Mouse (Mus musculus): ENCODE measurements around the gene Tnfaip8l1.
A peak's percentile ranks its signal among the peaks of the same experiment; 100 is the strongest.

Tnfaip8l1 gene

DNA sequence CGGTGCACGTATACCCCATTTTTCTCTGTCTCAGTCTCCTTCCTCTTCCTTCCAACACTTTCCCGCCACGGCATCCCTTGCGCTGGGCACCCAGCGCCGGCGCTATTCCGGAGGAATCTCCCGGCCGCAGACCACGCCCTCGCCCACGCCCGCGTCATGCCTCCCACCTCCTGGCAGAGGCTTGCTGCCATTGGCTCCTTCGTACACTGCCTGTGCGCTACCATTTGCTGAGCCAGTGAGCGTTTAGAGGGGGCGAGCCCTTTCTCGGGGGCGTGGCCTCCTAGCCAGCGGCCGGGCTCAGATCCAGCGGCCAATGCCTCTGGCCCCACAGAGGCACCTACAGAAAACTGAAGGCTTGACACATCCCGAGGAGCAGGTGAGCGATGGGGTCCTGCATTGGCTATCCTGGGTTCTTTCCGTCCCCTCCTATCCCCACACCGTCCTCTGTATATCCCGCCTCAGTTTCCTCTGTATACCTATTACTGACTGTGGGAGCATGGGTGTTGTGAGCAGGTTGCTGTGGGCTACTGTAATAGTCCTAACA lies at the start of gene Tnfaip8l1:
Gene Tnfaip8l1, plus strand, starts transcription at position 247 of the 544 bp plus-strand sequence.
- peak; percentile 96 for DNase-seq (ENCODE audit: low read depth)

DNA sequence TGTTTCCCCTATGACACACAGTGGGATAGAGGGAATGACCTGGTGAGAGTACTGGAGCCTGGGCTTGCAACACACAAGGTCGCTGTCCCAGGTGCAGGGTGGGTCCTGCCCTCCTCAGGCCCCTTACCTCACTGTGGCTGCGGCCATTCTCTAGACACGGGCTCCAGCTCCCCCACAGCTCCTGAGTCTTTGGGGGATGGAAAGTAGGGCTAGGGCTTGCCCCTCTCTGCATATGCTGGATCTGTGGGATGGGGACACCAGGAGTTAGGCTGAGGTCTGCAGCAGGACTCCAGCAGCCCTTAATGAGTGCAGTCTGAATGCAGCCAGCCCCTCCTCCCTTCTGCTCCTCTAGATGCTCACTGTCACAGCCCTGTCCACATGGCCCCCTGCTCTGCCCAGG lies 49.5 kb upstream of the Tnfaip8l1 start:
- no peak for DNase-seq (ENCODE audit: low read depth)

DNA sequence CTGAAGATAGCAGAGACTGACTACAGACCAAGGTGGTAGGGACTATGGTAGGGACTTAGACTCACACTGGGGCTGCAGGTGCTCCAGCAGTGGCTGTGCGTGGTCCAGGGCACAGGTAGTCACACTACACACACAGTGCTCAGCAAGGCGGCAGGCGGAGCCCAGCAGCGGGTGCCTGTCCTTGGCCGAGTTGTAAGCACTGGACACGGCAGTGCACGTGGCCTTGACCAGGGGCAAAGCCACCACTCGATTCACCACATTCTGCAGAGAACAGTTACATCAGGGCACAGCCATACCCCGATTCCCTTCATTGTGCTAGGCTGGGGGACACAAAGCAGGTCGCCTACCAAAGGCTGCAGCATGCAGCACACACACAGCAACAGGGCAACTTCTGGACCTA lies 46.1 kb upstream of the Tnfaip8l1 start:
- no peak for DNase-seq (ENCODE audit: low read depth)

DNA sequence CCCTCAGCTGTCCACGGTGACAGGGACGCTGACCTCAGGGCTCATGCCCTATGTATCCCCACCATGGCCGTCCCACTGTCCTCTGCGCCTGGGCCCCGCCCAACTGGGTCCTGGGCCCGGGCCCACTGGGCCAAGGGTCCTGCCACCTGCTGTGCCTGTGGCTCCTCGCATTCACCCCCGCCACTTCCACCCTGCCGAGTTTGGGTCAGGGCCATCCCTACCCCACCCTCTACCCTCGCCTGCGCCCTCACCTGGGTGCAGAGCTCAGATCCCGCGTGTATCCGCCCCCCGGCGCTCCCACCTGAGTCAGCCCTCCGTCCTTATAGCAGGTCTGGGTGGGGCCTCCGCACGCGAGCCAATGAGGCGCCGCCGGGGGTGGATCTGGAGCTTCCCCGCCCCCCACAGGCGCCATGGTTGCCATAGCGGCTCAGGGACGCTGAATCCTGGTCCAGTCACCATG lies 45.0 kb upstream of the Tnfaip8l1 start, which contains the start of gene Plin5:
Gene Plin5, minus strand, starts transcription at position 346 of the 460 bp plus-strand sequence.
- peak; percentile 44 for DNase-seq (ENCODE audit: low read depth)

- no peak for DNase-seq (ENCODE audit: low read depth)
Observed at GRCm38 (mm10) chr17:56119431-56119830, 42.8 kb upstream of the Tnfaip8l1 start.

DNA sequence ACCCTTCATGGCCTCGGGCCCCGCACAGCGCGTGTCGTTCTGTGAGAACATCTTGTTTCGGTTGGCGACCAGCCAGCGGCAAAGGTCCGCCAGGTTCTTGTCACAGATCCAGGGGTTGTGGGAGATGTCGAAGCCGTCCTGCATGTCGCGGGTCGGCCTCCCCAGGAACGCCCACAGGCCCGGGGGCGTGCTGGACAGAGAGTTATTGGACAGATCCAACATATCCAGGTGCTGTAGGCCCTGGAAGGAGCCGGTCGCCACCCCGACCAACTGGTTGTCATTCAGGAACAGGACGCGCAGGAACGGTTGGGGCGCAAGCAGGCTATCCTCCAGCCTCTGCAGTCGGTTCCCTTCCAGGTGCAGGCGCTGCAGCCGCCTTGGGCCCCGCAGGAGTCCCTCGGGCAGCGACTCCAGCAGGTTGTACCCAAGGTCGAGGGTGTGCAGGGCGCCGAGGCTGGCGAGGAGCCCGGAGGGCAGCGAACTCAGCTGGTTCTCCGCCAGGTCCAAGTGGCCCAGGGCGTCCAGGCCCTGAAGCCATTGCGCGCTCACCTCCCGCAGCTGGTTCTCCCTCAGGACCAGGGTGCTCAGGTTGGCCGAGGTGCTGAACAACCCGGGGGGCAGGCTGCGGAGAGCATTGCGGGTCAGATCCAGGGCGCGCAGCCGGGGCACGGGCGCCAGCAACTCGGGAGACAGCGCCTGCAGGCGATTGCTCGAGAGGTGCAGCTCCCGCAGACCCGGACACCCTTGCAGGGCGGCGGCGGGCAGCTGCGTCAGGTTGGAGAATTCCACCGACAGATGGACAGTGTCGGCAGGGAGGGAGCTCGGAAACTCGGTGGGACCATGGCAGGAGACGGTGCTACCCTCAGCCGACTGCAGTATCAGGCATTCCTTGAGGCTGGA lies 42.0 kb upstream of the Tnfaip8l1 start:
- DNase-seq (ENCODE audit: low read depth), result no peak

- no peak for DNase-seq (ENCODE audit: low read depth)
Observed at GRCm38 (mm10) chr17:56121826-56122225, 40.5 kb upstream of the Tnfaip8l1 start, which contains the start of gene Lrg1. Gene Lrg1 (minus strand): TSS chr17:56122001.

DNA sequence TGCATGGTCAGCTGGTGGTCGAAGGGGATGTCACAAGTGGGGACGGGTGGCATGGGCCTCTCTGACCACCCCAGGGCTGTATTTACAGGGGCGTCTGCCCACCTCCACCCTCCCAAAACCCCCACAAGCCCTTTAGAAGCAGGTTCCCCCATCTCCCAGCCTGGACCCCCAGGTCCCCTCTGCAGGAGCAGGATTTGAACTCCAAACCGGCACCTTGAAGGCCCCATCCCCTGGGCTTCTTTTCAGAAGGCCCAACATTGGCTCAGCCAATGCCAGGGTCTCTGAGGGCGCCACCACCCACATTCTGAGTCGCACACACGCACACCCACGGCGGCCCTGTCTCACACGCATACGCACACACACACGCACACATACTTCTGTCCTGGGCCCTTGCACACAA lies 39.1 kb upstream of the Tnfaip8l1 start:
- no peak for DNase-seq (ENCODE audit: low read depth)

DNA sequence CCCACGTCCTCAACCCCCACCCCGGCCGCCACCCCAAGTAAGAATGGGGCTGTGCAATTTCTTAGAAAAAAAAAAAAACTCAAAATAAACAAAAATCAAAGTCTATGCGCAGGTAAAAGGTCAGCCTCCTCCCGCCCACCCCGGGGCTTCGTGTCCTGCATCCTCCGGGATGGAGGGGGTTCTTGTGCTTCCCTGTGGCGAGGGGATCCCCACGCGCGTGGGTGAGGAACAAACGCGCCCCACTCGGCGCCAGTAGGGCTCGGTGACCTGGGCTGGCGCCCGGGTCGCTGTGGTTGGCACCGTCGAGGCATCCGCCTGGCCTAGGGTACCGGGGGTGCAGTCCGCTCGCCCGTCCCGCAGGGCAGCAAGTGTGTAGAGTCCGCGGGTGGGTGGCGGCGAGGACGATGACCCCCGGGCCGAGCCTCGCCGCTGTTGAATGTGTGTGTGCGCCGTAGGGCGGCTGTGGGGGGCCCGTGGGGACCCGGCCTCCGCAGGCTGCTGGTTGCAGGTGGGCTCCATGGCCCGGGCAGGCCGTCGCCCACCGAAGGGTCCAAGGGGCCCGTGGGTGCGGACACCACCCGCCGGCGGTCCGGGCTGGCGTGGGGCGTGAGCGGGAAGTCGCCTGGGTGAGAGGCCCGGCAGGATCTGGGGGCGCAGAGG lies 38.5 kb upstream of the Tnfaip8l1 start:
- DNase-seq (ENCODE audit: low read depth), result no peak

DNA sequence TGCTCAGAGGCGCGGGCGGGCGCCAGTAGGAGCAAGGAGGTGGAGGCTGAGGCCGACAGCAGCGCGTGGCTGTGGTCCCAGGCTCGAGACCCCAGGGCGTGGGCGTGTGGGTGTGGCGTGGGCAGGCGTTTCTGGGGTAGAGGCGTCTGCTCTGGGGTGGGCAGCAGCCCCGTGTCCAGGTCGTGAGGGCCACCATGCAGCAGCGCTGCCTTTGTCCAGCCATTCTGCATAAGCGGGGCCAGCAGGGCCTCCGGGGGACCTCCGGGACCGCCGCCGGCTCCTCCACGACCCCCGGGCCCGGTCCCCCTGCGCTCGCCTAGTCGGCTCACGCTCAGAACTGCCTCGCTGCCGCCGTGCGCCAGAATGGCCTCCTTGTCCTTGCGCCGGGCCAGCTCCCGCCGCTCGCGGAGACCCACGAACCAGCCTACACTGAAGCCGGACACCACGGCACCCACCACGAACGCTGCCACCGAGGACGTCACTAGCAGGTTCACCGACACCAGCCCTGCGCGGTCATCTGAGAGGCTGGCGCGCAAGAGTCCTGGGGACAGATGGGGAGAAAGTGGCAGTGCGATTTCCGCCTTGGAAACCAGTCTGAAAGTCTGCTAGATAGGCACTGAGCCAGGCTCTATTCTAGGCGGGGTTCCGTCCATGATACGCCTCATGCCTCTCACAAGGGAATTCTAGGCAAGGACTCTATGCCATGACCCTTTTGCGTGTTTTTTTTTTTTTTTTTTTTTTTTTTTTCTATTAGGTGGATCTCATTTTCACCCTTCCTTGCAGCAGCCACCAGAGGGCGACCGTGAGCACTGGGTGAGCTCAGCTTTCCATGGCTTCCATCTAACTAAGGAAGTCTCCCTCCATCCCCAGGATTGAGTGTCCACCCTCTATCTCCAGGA lies 37.7 kb upstream of the Tnfaip8l1 start:
- peak; percentile 83 for DNase-seq (ENCODE audit: low read depth)

- no peak for DNase-seq (ENCODE audit: low read depth)
Observed at GRCm38 (mm10) chr17:56125276-56125630, 37.0 kb upstream of the Tnfaip8l1 start.

DNA sequence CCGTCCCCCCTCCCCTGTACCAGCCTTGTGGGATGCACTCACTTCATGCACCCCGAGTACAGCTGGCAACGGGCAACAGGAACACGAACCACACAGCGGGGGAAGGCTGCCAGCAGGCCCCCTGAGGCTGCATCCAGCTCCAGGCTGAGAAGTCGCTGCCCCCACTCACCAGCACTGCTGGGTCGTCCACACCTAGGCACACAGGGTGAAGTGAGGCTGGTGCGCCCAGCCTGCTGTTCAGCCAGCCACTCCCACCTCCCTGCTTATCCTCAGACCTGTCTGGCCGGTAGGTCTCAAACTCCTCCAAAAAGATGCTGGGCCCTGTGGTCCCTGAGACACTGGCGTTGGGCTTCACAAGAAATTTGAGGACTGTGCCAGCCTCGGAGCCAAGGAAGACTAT lies 36.1 kb upstream of the Tnfaip8l1 start:
- DNase-seq (ENCODE audit: low read depth), result no peak

DNA sequence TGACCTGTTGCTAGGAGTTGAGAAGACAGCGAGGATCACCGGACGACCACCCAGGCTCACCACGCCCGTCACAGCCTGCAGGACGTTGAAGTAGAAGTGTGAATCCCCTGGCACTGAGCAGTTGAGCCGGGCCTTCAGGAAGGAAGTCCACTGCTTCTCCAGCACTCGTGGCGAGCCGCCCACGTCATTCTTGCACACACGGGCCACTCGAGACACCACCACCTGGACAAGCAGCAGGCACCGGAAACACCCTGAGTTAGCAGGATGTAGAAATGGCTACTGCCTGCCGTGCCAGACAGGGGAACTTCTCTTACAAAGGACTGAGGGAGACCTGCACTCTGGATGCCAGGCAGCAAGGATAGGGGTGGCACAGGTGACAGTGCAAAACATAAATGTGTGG lies 34.0 kb upstream of the Tnfaip8l1 start:
- no peak for DNase-seq (ENCODE audit: low read depth)

DNA sequence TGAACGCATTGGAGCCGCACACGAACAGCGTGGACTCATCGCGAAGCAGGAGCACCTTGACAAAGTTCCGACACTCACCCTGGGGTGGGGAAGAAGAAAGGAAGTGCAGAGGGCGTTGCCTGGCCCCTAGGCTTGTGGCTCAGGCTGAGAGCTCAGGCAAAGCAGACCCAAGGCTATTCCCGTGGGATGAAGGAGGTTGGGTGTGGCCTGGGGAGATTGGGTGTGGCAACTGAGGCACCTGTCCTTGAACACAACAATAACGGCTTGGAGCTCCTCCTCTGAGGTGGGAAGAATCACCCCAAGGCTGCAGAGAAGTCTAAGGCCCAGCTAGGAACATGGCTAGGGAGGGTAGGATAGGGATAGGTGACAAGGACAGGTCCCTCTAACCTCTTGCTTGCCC lies 31.1 kb upstream of the Tnfaip8l1 start:
- no peak for DNase-seq (ENCODE audit: low read depth)

GRCm38 (mm10) chr17:56131814-56132213 lies 30.5 kb upstream of the Tnfaip8l1 start:
- peak; percentile 87 for DNase-seq (ENCODE audit: low read depth)

DNA sequence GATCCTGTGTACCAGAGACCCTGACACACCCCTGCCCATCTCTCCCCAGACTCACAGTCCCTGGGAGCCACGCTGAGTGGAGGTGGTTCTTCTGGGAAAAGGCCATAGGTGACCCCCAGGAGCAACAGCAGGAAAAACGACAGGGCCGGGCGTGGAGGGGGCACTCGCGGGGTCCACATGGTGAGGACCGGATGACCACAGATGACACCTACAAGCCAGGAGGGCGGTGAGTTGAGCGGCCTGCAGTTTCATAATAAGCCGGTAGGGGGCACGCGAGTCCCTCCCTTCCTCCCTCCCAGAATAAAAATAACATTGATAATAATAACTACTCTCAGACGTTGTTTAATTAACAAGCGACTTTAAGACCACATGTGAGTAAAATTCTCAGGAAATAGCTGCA lies 29.6 kb upstream of the Tnfaip8l1 start:
- DNase-seq (ENCODE audit: low read depth), result peak; percentile 88

DNA sequence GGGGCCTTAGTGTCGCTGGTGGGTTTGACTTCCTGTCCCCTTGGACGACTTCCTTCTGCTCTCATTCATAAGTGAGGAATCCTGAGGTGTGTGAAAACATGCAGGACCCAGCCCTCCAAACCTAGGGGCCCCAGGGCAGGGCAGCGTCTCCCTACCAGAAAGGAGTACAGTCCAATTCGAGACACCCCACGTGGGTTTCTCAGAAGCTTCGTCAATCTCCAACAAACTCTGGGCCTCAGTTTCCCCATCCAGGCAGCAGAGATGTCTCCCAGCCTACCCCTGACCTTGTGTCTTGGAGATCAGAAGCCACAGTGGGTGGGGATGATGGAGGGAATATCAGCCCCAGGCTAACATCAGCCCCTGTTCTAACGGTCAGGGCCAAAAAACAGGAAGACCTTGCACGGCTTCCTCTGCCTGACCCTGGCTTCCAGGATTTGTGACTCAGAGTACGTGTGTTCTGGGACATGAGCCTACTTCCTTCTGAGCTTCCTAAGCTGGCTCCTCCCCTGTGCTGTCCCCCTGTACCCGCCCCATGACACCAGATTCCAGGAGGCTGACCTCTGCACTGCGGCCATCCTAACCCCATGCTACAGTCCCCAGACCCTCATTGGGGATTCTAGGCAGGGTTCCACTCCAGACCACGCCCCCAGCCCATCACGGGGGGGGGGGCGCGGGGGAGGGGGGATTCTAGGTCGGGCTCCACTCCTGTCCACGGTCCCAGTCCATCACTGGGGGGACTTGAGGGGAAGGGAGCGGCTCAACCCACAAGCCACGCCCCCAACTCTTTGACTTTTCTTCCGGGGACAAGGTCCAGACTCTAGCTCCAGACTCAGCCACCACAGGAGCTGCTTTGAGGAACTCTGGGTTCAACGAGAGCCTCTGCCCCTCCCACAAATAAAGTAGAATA lies 28.6 kb upstream of the Tnfaip8l1 start:
- DNase-seq (ENCODE audit: low read depth), result peak; percentile 75

DNA sequence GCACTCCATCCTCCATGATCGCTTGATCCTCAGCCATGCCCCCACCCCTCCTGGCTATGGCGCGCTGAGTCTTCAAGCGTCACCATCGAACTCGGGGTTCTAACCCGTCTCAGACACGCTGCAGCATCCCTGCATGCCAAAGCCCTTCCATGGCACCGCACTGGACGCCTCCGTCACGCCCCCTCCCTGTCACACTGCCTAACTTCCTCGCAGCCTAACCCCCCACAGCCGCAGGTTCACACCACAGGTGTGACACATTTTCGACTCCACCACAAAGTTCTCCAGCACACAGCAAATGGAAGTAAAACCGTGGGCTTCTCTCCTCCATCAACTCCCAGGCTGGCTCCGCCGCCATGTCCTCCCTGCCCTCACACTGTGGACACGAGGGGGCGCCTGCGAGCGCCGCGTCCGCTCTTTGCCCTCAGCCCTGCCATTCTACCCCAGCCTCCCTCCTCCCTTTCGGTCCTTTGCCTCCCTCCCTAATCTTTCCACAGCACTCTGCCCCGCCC lies 27.8 kb upstream of the Tnfaip8l1 start:
- DNase-seq (ENCODE audit: low read depth), result peak; percentile 86

GRCm38 (mm10) chr17:56136558-56136957 lies 25.7 kb upstream of the Tnfaip8l1 start:
- DNase-seq (ENCODE audit: low read depth), result no peak

GRCm38 (mm10) chr17:56137839-56138613 lies 24.3 kb upstream of the Tnfaip8l1 start:
- no peak for DNase-seq (ENCODE audit: low read depth)
